Mouse (Mus musculus) heart, adult 2 months (tissue): Measurements from ENCODE around the gene Snx22.

ENCODE experiments used
- CTCF ChIP-seq: fragments of 200-600 bp; IDR thresholded peaks from 2 replicates; pipeline ENCODE4 v1.8.1; 2022; ENCODE audit warnings: antibody characterized with exemption, mild to moderate bottlenecking, moderate library complexity
- EP300 ChIP-seq: fragments of 200-500 bp; IDR thresholded peaks from 2 replicates; pipeline ENCODE4 v1.6.1; 2011; ENCODE audit warnings: low read depth, low read length, control low read depth; ENCODE audit not compliant: insufficient read depth
- POLR2A ChIP-seq: fragments of 200-500 bp; IDR thresholded peaks from 2 replicates; pipeline ENCODE4 v1.6.1; 2011; ENCODE audit warnings: mild to moderate bottlenecking, low read depth, low read length, control low read depth; ENCODE audit not compliant: insufficient read depth

DNA sequence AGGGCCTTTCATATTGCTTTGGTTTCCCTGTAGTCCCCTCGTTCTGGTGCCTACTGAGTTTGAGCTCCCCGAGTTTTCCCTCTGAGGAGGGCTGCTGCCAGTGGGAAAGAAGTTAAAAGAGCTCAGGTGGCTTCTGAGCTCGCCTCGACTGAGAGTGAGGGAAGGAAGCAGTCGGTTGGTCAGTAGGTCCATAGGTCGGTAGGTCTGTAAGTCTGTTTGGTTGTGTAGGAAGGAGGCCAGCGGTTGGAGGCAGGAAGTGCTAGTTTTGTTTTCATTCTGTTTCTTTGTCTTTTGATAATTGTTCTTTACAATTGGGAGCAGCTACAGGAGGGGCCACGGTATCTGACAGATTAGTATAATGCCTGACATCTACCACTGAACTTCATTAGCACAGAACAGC is 40.6 kb upstream of the Snx22 start:
- no peak for TF ChIP-seq EP300
- no peak for TF ChIP-seq CTCF
- no peak for TF ChIP-seq POLR2A
